Mouse (Mus musculus): ENCODE results near the gene Fnbp1l. TPM values are rescaled to one million over a fixed set of nuclear protein-coding genes. Genes with fewer than 3 reads are reported as not detected.
A peak's percentile ranks its signal among the peaks of the same experiment; 100 is the strongest.

Gene Fnbp1l
- polyA plus RNA-seq, 1 experiment from 2014 or later, result 4.0 TPM

GRCm38 (mm10) chr3:122510240-122510750 lies 109.2 kb downstream of the Fnbp1l start:
- no peaks in the 10 kb centered on the region for H3K9me3 ChIP-seq (ENCODE audit: low read length)
- ATAC-seq, result peak; percentile 69
- peak; percentile 25 for DNase-seq
- peaks cover 16% of the 10 kb centered on the region for H3K4me1 ChIP-seq (ENCODE audit: insufficient read depth)
- no peaks in the 10 kb centered on the region for H3K36me3 ChIP-seq (replicated peaks; ENCODE audit: insufficient read depth, low read length)
- WGBS (ENCODE audit: insufficient replicate concordance), result 41% methylated on average over 14 of the region's 14 CpGs
- no peak overlapping the region for H3K9ac ChIP-seq (replicated peaks)
- no peak overlapping the region for H3K4me3 ChIP-seq (ENCODE audit: low read depth, low read length)
- H3K4me2 ChIP-seq (ENCODE audit: low read depth, low read length), result peak overlapping the region; percentile 15
- H3K27ac ChIP-seq (ENCODE audit: low read depth), result peak overlapping the region; percentile 81
- TF ChIP-seq EP300 (IDR thresholded peaks at IDR 0.05; ENCODE audit: low read depth), result no peak; the same call in 1 of the 2 replicates
- TF ChIP-seq CTCF (IDR thresholded peaks at IDR 0.05; ENCODE audit: low read depth), result no peak
- H3K27me3 ChIP-seq (ENCODE audit: insufficient read depth, low read length), result no peaks in the 10 kb centered on the region

DNA sequence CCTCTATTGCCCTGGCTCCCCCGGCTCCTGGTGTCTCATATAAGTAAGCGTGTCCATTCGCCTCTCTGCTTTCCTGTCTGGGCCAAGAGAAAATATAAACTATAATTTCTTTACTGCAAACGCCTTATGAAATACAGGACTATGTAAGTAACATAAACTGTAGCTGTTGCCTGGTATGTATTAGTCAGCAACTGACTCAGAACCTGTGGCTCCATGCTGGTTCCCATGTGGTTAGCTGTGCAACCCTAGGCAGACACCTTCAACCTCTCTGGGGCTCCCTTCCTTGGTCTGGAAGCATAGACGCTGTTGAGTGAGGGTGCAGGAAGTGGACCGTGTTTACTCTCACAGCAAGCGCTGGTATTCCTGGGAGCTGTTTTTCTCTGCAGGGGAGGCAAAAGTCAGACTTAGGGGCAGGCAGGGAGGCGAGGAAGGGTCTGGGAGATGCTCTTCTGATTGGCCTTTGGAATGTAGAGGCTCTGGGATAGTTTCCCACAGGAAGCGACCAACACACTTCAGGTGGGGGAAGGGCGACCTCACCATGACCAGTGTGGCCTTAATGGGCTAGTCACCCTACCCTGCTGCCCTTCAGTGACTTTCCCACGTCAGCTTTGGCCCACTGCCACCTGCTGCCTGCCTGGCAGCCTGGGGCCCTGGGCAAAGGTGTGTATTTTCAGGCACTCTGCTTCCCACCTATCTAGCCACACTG lies 109.8 kb downstream of the Fnbp1l start:
- H3K4me3 ChIP-seq (ENCODE audit: low read depth, low read length), result no peak overlapping the region
- no peaks in the 10 kb centered on the region for H3K36me3 ChIP-seq (replicated peaks; ENCODE audit: insufficient read depth, low read length)
- H3K9me3 ChIP-seq (ENCODE audit: low read length), result no peaks in the 10 kb centered on the region
- 43% methylated on average over 11 of the region's 11 CpGs for WGBS (ENCODE audit: insufficient replicate concordance)
- H3K27ac ChIP-seq (ENCODE audit: low read depth), result peak overlapping the region; percentile 81
- H3K27me3 ChIP-seq (ENCODE audit: insufficient read depth, low read length), result no peaks in the 10 kb centered on the region
- peak; percentile 88 for ATAC-seq
- peak; percentile 86 for DNase-seq
- TF ChIP-seq EP300 (IDR thresholded peaks at IDR 0.05; ENCODE audit: low read depth) (no peak), CTCF (IDR thresholded peaks at IDR 0.05; ENCODE audit: low read depth) (no peak)
- peak overlapping the region; percentile 15 for H3K4me2 ChIP-seq (ENCODE audit: low read depth, low read length)
- H3K4me1 ChIP-seq (ENCODE audit: insufficient read depth), result peaks cover 16% of the 10 kb centered on the region
- H3K9ac ChIP-seq (replicated peaks), result no peak overlapping the region

- peak overlapping the region; percentile 81 for H3K27ac ChIP-seq (ENCODE audit: low read depth)
- no peaks in the 10 kb centered on the region for H3K36me3 ChIP-seq (replicated peaks; ENCODE audit: insufficient read depth, low read length)
- DNase-seq (peak; percentile 74), ATAC-seq (peak; percentile 40)
- peaks cover 16% of the 10 kb centered on the region for H3K4me1 ChIP-seq (ENCODE audit: insufficient read depth)
- no peak overlapping the region for H3K9ac ChIP-seq (replicated peaks)
- H3K4me2 ChIP-seq (ENCODE audit: low read depth, low read length), result no peak overlapping the region
- TF ChIP-seq EP300 (IDR thresholded peaks at IDR 0.05; ENCODE audit: low read depth) (no peak), CTCF (IDR thresholded peaks at IDR 0.05; ENCODE audit: low read depth) (peak; percentile 89)
- no peaks in the 10 kb centered on the region for H3K27me3 ChIP-seq (ENCODE audit: insufficient read depth, low read length)
- H3K4me3 ChIP-seq (ENCODE audit: low read depth, low read length), result no peak overlapping the region
- H3K9me3 ChIP-seq (ENCODE audit: low read length), result no peaks in the 10 kb centered on the region
- WGBS (ENCODE audit: insufficient replicate concordance), result 33% methylated on average over 5 of the region's 5 CpGs
These were observed 110.4 kb downstream of the Fnbp1l start for GRCm38 (mm10) chr3:122509084-122509483.

- Histone ChIP-seq H3K9ac (replicated peaks) (no peak overlapping the region), H3K27me3 (ENCODE audit: insufficient read depth, low read length) (no peaks in the 10 kb centered on the region), H3K4me2 (ENCODE audit: low read depth, low read length) (no peak overlapping the region), H3K27ac (ENCODE audit: low read depth) (no peak overlapping the region), H3K9me3 (ENCODE audit: low read length) (no peaks in the 10 kb centered on the region), H3K4me1 (ENCODE audit: insufficient read depth) (peaks cover 16% of the 10 kb centered on the region), H3K4me3 (ENCODE audit: low read depth, low read length) (no peak overlapping the region), H3K36me3 (replicated peaks; ENCODE audit: insufficient read depth, low read length) (no peaks in the 10 kb centered on the region)
- no peak for TF ChIP-seq EP300 (IDR thresholded peaks at IDR 0.05; ENCODE audit: low read depth)
- TF ChIP-seq CTCF (IDR thresholded peaks at IDR 0.05; ENCODE audit: low read depth), result no peak
- WGBS (ENCODE audit: insufficient replicate concordance), result 92% methylated on average over 14 of the region's 14 CpGs
- no peak for DNase-seq
- no peak for ATAC-seq
These were observed 111.7 kb downstream of the Fnbp1l start for GRCm38 (mm10) chr3:122507826-122508225.

GRCm38 (mm10) chr3:122506343-122506916 lies 113.1 kb downstream of the Fnbp1l start:
- WGBS (ENCODE audit: insufficient replicate concordance), result 62% methylated on average over 10 of the region's 10 CpGs

GRCm38 (mm10) chr3:122500929-122501328 lies 118.6 kb downstream of the Fnbp1l start:
- 68% methylated on average over 9 of the region's 9 CpGs for WGBS (ENCODE audit: insufficient replicate concordance)
- H3K4me2 ChIP-seq (ENCODE audit: low read depth, low read length), result no peak overlapping the region
- TF ChIP-seq EP300 (IDR thresholded peaks at IDR 0.05; ENCODE audit: low read depth), result no peak
- TF ChIP-seq CTCF (IDR thresholded peaks at IDR 0.05; ENCODE audit: low read depth), result no peak
- H3K36me3 ChIP-seq (replicated peaks; ENCODE audit: insufficient read depth, low read length), result no peaks in the 10 kb centered on the region
- H3K4me3 ChIP-seq (ENCODE audit: low read depth, low read length), result no peak overlapping the region
- ATAC-seq (no peak), DNase-seq (no peak)
- no peak overlapping the region for H3K27ac ChIP-seq (ENCODE audit: low read depth)
- no peaks in the 10 kb centered on the region for H3K4me1 ChIP-seq (ENCODE audit: insufficient read depth)
- H3K9ac ChIP-seq (replicated peaks), result no peak overlapping the region
- no peaks in the 10 kb centered on the region for H3K9me3 ChIP-seq (ENCODE audit: low read length)
- no peaks in the 10 kb centered on the region for H3K27me3 ChIP-seq (ENCODE audit: insufficient read depth, low read length)

More at GRCm38 (mm10) chr3:122506343-122506916, 113.1 kb downstream of the Fnbp1l start:
- H3K27ac ChIP-seq (ENCODE audit: low read depth), result no peak overlapping the region
- no peak overlapping the region for H3K4me3 ChIP-seq (ENCODE audit: low read depth, low read length)
- DNase-seq (no peak), ATAC-seq (no peak)
- TF ChIP-seq CTCF (IDR thresholded peaks at IDR 0.05; ENCODE audit: low read depth) (no peak), EP300 (IDR thresholded peaks at IDR 0.05; ENCODE audit: low read depth) (no peak)
- no peak overlapping the region for H3K9ac ChIP-seq (replicated peaks)
- no peaks in the 10 kb centered on the region for H3K9me3 ChIP-seq (ENCODE audit: low read length)
- H3K27me3 ChIP-seq (ENCODE audit: insufficient read depth, low read length), result no peaks in the 10 kb centered on the region
- H3K4me2 ChIP-seq (ENCODE audit: low read depth, low read length), result no peak overlapping the region
- H3K36me3 ChIP-seq (replicated peaks; ENCODE audit: insufficient read depth, low read length), result no peaks in the 10 kb centered on the region
- H3K4me1 ChIP-seq (ENCODE audit: insufficient read depth), result peaks cover 15% of the 10 kb centered on the region
